Mouse (Mus musculus) embryonic facial prominence, embryonic 10.5 days (tissue): ENCODE data around the gene Pamr1. TPM values are rescaled to one million over a fixed set of nuclear protein-coding genes. Genes with fewer than 3 reads are reported as not detected.

ENCODE experiments used
- DNase-seq: peaks from one replicate; pipeline ENCODE4 v3.0.0-alpha.2; 2017; ENCODE audit warnings: low spot score
- H3K27ac ChIP-seq: fragments of 300-500 bp; sonication (generic); replicated peaks from 2 replicates; pipeline ENCODE4 v1.5.1; 2016; ENCODE audit warnings: mild to moderate bottlenecking
- H3K27me3 ChIP-seq: fragments of 300-500 bp; sonication (generic); replicated peaks from 2 replicates; pipeline ENCODE4 v1.6.1; 2016; ENCODE audit warnings: low read depth, mild to moderate bottlenecking; ENCODE audit not compliant: poor library complexity, severe bottlenecking
- H3K36me3 ChIP-seq: fragments of 300-500 bp; sonication (generic); replicated peaks from 2 replicates; pipeline ENCODE4 v1.6.1; 2016; ENCODE audit warnings: mild to moderate bottlenecking, moderate library complexity
- H3K4me1 ChIP-seq: fragments of 300-500 bp; sonication (generic); 2 replicates; pipeline ENCODE4 v1.6.1; 2016
- H3K4me3 ChIP-seq: fragments of 300-500 bp; sonication (generic); 2 replicates; pipeline ENCODE4 v1.5.1; 2016; ENCODE audit warnings: mild to moderate bottlenecking, moderate library complexity
- H3K9me3 ChIP-seq: fragments of 300-500 bp; sonication (generic); 2 replicates; pipeline ENCODE4 v1.6.1; 2016; ENCODE audit warnings: mild to moderate bottlenecking
- WGBS: fragments of 180-500 bp; shearing (Covaris S2); methylation state at CpG from one replicate; pipeline ENCODE4 v1.1.7; 2016; 5-methylcytosine and 5-hydroxymethylcytosine counted together
- polyA plus RNA-seq: library from polyadenylated mRNA; unstranded; fragments of >200 nt; fragmentation: Nextera tagmentation; extraction: Ambion mirVana; gene quantifications from 2 replicates; pipeline ENCODE4 v1.2.1, GENCODE M21; 2016

Pamr1 gene
- polyA plus RNA-seq, 1 experiment from 2014 or later = 0.64 TPM

DNA sequence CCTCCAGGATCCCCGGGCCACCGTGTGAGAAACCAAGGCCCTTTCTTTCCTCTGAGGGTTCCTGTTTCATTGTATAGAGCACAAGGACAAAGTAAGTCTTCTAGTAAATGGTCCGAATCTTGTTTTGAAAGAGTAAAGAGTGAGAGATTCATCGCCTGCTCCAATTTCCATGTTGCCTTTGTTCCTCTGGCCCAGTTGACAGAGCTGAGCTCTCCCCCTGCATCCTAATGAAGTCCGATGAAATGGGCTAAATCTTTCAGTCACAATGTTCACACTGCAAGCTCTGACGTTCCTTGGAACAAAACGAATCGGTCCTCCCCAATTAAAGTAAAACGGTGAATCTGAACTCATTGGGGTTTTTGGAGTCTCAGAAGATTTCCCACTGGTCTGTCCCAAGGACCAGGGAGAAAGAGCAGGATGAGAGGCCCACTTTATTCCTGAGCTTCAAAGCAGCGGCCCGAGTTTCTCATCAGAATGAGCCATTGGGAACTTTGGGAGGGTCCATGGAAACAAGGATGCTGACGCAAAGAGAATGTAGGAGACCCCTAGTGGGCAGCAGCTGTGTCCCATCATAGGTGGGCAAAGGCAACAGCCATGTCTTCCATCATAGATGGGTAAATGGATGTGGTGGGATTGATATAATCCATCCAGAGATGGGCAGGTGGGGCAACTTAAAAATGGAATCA is 71.1 kb downstream of the Pamr1 start:
- H3K27me3 ChIP-seq = no peaks in the 10 kb centered on the region
- no peak for DNase-seq
- no peak overlapping the region for H3K27ac ChIP-seq
- H3K4me1 ChIP-seq = 0 out of 2 replicates have a peak, but pooled peaks cover 3% of the 10 kb centered on the region
- no peak overlapping the region for H3K4me3 ChIP-seq
- H3K9me3 ChIP-seq = no peaks in the 10 kb centered on the region
- no peaks in the 10 kb centered on the region for H3K36me3 ChIP-seq
- WGBS = 81% methylated on average over 12 of the region's 12 CpGs

DNA sequence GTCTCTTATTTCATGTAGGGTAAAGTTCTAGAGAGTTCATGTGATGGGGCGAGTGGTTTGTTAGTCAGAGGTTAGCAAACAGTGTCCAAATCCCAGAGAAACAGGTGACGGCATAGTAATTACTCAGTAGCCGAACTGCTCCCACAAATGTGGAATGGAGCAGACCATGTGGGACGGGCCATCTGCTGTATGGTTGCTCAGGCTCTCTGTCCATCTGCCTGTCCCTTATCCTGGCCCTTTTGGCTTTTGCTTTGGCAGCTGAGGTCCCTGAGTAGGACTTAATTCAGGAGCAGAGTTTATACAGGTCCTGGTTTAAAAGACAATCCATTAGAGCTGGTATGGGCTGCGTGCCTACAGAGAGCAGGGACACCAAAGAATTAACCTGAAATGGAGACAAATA is 72.4 kb downstream of the Pamr1 start:
- Histone ChIP-seq H3K27ac (no peak overlapping the region), H3K4me1 (0 out of 2 replicates have a peak, but pooled peaks cover 3% of the 10 kb centered on the region), H3K27me3 (no peaks in the 10 kb centered on the region), H3K36me3 (no peaks in the 10 kb centered on the region), H3K4me3 (no peak overlapping the region), H3K9me3 (no peaks in the 10 kb centered on the region)
- DNase-seq = no peak
- WGBS = 90% methylated on average over 5 of the region's 5 CpGs

DNA sequence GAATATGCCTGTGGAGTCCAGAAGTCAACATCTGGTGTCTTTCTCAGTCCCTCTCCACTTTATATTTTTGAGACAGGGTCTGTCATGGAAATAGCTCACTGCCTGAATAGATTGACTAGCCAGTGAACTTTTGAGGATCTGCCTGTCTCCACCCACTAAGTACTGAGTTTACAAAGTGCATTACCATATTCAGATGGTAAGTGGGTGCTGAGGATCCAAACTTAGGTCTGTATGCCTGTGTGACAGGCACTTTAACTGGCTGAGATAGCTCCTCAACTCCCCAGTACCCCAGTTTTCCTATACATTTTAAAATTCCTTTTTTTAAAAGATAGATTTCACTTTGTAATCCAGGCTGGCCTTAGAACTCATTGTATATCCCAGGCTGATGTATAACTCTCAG is 73.1 kb downstream of the Pamr1 start:
- Histone ChIP-seq H3K4me1 (0 out of 2 replicates have a peak, but pooled peaks cover 3% of the 10 kb centered on the region), H3K36me3 (no peaks in the 10 kb centered on the region), H3K4me3 (no peak overlapping the region), H3K27me3 (no peaks in the 10 kb centered on the region), H3K27ac (no peak overlapping the region), H3K9me3 (no peaks in the 10 kb centered on the region)
- DNase-seq = no peak

DNA sequence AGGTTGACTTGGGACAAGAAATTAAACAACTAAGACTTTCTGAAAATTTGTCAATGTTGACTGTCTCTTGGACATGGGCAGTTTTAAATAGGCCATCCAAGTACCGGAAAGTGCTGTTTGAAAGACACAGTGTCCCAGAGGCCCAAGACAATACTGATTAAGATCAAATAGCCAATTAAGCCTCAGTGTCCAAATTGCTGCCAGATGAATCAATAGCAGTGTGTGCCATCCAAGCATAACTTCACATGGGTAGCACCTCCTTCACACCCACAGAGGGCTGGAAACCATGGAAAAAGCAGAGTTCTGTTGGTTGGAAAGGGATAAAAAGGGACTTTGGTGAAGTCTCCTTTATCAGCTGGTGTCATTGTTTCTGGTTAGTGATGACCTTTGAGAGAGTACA is 74.7 kb downstream of the Pamr1 start:
- no peak for DNase-seq
- WGBS = 42% methylated on average over 1 of the region's 1 CpGs
- no peak overlapping the region for H3K4me3 ChIP-seq

DNA sequence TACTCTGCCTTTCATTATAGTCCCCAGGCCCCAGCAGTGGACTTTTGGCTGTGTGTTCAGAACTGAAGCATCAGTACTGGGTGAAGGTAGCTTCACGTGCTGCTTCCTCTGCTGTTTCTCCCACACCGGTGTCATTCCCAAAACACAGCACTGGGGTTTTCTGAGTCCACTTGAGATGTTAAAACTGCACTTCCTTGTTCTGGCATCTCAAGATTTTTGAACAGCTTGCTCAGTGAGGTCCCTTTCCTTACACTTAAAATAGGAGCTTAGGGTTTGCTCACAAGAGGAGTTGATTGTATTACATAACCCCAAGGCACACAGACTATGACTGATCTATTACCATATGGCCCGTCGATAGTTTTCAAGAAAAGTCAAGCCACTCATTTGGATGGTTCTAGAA is 82.5 kb downstream of the Pamr1 start:
- H3K9me3 ChIP-seq = no peaks in the 10 kb centered on the region
- DNase-seq = no peak
- no peaks in the 10 kb centered on the region for H3K4me1 ChIP-seq
- no peaks in the 10 kb centered on the region for H3K27me3 ChIP-seq
- no peaks in the 10 kb centered on the region for H3K36me3 ChIP-seq
- 87% methylated on average over 4 of the region's 4 CpGs for WGBS
- H3K27ac ChIP-seq = no peak overlapping the region
- no peak overlapping the region for H3K4me3 ChIP-seq

More for the DNA sequence above, 74.7 kb downstream of the Pamr1 start:
- Histone ChIP-seq H3K27ac (no peak overlapping the region), H3K4me1 (0 out of 2 replicates have a peak, but pooled peaks cover 3% of the 10 kb centered on the region), H3K9me3 (no peaks in the 10 kb centered on the region), H3K27me3 (no peaks in the 10 kb centered on the region), H3K36me3 (no peaks in the 10 kb centered on the region)

DNA sequence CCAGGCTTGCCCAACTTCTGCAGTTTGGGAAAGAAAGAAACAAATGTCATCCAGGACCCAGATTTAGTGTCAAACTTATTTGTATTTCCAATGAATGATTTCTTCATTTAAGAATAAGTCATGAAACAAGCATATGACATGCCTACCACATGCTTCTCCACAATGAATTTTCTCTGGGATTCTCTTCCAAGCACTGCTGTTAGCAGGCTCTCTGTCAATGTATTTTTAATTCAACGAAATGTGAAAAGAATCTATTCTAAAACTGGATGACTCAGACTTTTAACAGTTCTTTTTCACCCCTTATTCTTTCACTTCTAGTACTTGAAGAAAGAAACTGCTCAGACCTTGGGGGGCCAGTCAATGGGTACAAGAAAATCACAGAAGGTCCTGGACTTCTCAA is 84.2 kb downstream of the Pamr1 start:
- no peaks in the 10 kb centered on the region for H3K36me3 ChIP-seq
- no peak for DNase-seq
- no peak overlapping the region for H3K4me3 ChIP-seq
- no peaks in the 10 kb centered on the region for H3K9me3 ChIP-seq
- WGBS = 88% methylated on average over 1 of the region's 1 CpGs
- peaks cover 4% of the 10 kb centered on the region; the same call in 1 of the 2 replicates for H3K4me1 ChIP-seq
- no peak overlapping the region for H3K27ac ChIP-seq
- H3K27me3 ChIP-seq = no peaks in the 10 kb centered on the region

DNA sequence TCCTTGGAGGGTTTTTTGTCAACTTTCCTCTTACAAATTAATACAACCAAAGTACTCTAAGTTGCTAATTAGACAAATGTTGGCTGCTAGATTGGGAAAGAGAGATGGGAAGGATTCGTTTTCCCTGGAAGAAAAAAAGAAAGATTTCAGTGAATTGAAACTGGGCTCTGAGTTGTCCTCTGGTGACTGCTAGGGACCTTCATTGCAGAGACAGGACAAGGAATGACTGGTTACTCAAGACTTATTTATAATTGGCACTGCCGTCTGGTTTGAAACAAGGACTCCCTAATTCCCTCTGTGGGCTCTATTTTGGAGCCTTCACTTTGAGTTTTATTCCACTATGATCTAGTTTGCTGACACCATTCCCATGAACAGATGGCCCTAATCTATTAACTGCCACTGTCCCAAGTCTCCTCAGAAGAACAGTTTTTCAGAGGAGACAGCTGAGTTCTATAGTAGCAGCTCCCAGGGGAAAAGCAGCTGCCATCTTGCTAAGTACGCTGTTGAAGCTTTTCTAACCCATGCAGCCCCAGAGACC is 85.8 kb downstream of the Pamr1 start:
- no peak for DNase-seq
- H3K36me3 ChIP-seq = no peaks in the 10 kb centered on the region
- WGBS = 79% methylated on average over 3 of the region's 3 CpGs
- H3K27ac ChIP-seq = no peak overlapping the region
- H3K27me3 ChIP-seq = 0 out of 2 replicates have a peak, but pooled peaks cover 2% of the 10 kb centered on the region
- H3K4me1 ChIP-seq = peaks cover 4% of the 10 kb centered on the region; the same call in 1 of the 2 replicates
- no peaks in the 10 kb centered on the region for H3K9me3 ChIP-seq
- no peak overlapping the region for H3K4me3 ChIP-seq

DNA sequence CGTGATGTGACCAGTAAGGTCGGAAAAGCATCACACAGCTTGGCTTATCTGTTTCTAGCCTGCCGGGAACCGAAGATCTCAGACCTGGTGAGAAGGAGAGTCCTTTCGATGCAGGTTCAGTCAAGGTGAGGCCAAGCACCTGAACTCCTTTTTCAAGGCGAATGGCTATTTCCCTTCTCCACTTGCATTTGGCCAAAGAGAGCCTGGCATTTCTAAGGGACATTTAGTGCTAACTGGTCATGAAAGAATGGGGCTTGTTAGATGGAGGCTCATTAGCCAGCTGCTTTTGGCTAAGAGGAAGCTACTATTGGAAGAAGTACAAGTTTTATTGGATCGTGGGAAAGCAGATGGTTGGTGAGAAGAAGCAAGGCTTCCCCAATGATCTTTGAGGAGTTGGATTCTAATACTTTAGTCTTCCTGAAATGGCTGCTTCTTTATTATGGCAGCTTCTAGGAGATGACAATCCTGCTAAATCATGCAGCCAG is 86.3 kb downstream of the Pamr1 start:
- no peaks in the 10 kb centered on the region for H3K36me3 ChIP-seq
- no peak overlapping the region for H3K4me3 ChIP-seq
- no peak overlapping the region for H3K27ac ChIP-seq
- H3K4me1 ChIP-seq = peaks cover 4% of the 10 kb centered on the region; the same call in 1 of the 2 replicates
- no peak for DNase-seq
- H3K9me3 ChIP-seq = no peaks in the 10 kb centered on the region
- WGBS = 89% methylated on average over 7 of the region's 7 CpGs
- H3K27me3 ChIP-seq = 0 out of 2 replicates have a peak, but pooled peaks cover 2% of the 10 kb centered on the region

DNA sequence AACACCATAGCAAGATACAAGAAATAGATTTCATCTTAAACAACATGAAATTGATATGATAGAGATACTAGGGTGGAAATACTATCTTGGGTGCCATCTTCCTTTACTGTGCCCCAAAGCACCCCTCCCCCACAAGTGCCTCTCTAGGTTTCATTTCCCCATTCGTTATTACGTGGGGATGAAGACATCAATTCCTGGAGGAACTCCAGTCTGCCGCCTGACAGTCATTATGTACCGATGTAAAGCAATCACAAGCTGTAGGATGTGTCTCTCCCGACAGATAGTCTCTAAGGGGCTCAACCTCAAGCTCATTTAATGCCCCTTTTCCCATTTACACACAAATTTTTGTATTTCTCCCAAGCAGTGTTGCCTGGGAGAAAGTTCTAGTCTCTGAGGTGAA is 88.3 kb downstream of the Pamr1 start:
- Histone ChIP-seq H3K4me3 (no peak overlapping the region), H3K9me3 (no peaks in the 10 kb centered on the region), H3K36me3 (no peaks in the 10 kb centered on the region), H3K4me1 (peaks cover 4% of the 10 kb centered on the region; the same call in 1 of the 2 replicates), H3K27me3 (0 out of 2 replicates have a peak, but pooled peaks cover 2% of the 10 kb centered on the region), H3K27ac (no peak overlapping the region)
- 59% methylated on average over 5 of the region's 5 CpGs for WGBS
- DNase-seq = no peak

DNA sequence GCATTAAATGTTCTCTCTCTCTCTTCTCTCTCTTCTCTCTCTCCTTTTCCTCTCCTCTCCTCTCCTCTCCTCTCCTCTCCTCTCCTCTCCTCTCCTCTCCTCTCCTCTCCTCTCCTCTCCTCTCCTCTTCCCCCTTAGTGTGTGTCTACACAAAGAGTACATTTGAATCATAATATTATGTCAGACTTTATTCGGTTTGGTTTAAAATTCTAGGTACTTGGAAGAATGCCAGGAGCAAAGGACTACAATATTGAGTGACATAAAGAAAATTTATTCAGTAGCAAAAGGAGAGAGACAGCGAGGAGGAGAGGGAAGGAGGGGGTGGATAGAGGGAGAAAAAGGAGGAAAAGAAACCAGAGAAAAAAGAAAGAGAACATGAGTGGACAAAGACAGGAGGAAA is 88.9 kb downstream of the Pamr1 start:
- Histone ChIP-seq H3K27me3 (0 out of 2 replicates have a peak, but pooled peaks cover 2% of the 10 kb centered on the region), H3K4me1 (peaks cover 4% of the 10 kb centered on the region; the same call in 1 of the 2 replicates), H3K4me3 (no peak overlapping the region), H3K36me3 (no peaks in the 10 kb centered on the region), H3K9me3 (no peaks in the 10 kb centered on the region), H3K27ac (no peak overlapping the region)
- no peak for DNase-seq
- 73% methylated on average over 2 of the region's 2 CpGs for WGBS

DNA sequence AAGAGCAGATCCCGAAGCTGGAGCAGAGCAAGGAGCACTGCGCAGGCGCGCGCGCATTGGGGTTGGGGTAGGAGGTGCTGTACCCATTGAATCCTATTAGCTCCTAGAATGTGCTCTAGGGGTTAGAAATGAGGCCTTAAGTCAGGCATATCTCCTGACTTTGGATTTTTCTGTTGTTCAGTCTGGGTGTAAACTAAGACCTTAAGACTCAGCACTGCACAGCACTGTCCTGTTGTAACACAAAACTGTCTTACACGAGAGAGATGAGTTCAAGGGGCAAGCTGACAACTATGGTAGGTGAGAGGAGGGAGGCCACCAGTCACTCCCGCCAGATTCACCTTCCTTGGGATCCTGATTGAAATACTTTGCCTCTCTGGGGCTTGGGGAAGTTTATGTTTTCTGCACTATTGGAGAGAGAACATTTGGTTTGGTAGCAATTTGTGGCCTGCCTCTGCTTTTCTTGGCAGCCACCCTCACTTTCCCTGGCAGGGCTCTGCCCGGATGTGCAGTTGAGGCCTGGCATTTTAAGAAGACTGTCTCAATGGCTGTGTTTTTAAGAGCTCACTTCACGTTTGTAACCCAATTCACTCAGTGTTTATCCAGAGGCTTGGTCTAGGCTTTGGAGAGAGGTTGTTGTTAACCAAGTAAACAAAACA is 99.2 kb downstream of the Pamr1 start:
- DNase-seq = no peak
- Histone ChIP-seq H3K9me3 (no peaks in the 10 kb centered on the region), H3K36me3 (no peaks in the 10 kb centered on the region), H3K27me3 (no peaks in the 10 kb centered on the region), H3K4me3 (no peak overlapping the region), H3K4me1 (peaks cover 9% of the 10 kb centered on the region), H3K27ac (no peak overlapping the region)
- WGBS = 83% methylated on average over 10 of the region's 10 CpGs

DNA sequence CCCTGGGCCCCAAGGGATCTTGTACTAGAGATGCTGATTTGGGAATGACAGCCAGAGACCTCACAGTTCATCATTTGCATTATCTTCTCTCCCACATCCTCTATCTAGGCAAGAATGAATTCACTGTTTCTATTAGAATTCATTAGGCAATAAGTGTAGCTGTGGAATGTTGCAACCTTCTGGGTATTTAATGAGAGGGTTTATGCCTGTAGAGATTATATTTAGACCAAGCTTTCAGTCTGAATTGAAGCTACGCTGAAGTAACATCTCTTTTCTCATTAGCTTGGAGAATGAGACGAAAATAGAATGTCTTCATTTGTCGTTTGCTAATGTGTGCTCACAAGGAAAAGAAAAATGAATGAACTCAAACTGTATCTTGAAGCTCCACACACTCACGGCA is 100.5 kb downstream of the Pamr1 start:
- WGBS = 89% methylated on average over 4 of the region's 4 CpGs
- Histone ChIP-seq H3K4me3 (no peak overlapping the region), H3K27ac (no peak overlapping the region), H3K4me1 (peaks cover 9% of the 10 kb centered on the region), H3K36me3 (no peaks in the 10 kb centered on the region), H3K9me3 (no peaks in the 10 kb centered on the region), H3K27me3 (no peaks in the 10 kb centered on the region)
- no peak for DNase-seq
